In genomic region chr14:59441472-59441805, GRCm38 (mm10) we compare ENCODE assay signal across 8 mouse cellular contexts. TPM values are rescaled to one million over a fixed set of nuclear protein-coding genes. Genes with fewer than 3 reads are reported as not detected.
A peak's percentile ranks its signal among the peaks of the same experiment; 100 is the strongest.
DNase-seq lines count a peak whose midpoint lies in the region; ATAC-seq and TF ChIP-seq lines count a peak whose summit lies in the region.

No protein-coding gene starts in this region.

- 9% methylated on average over 6 of the region's 6 CpGs for WGBS in heart, embryonic 16.5 days
- WGBS in hindbrain, embryonic 16.5 days = 13% methylated on average over 6 of the region's 6 CpGs
- WGBS in midbrain, embryonic 15.5 days = 14% methylated on average over 6 of the region's 6 CpGs

- CTCF ChIA-PET in Patski (lab: Charles Lee) = interaction anchor here (1.3 kb wide), 1 partner anchor 11 kb away, joined by 5 read pairs; no protein-coding TSS in a partner anchor

- no peak for TF ChIP-seq CTCF in Patski (IDR thresholded peaks at IDR 0.05)

- H3K36me3 ChIP-seq in heart, embryonic 16.5 days (ENCODE audit: control insufficient read depth, insufficient read depth) = no peaks in the 10 kb centered on the region
- no peaks in the 10 kb centered on the region for H3K36me3 ChIP-seq in hindbrain, embryonic 16.5 days (ENCODE audit: control insufficient read depth, insufficient read depth, low read length)
- H3K36me3 ChIP-seq in midbrain, embryonic 15.5 days (replicated peaks) = no peaks in the 10 kb centered on the region

- no peak for DNase-seq in heart, postnatal 4 days
- DNase-seq in Patski (ENCODE audit: low read depth, low spot score) = no peak
- no peak for DNase-seq in natural killer cell, adult 2 months (ENCODE audit: low spot score in 2 of 2)
- DNase-seq in adrenal gland, postnatal 10 days = no peak
- no peak for DNase-seq in right cerebral cortex, postnatal 14 days

- peak overlapping the region; percentile 95 for H3K4me3 ChIP-seq in heart, embryonic 16.5 days (ENCODE audit: low read length)
- peak overlapping the region; percentile 97 for H3K4me3 ChIP-seq in hindbrain, embryonic 16.5 days (ENCODE audit: low read length)
- peak overlapping the region; percentile 99 for H3K4me3 ChIP-seq in midbrain, embryonic 15.5 days

- H3K27ac ChIP-seq in heart, embryonic 16.5 days (ENCODE audit: low read length) = peak overlapping the region; percentile 86
- H3K27ac ChIP-seq in hindbrain, embryonic 16.5 days (ENCODE audit: low read depth, low read length) = peak overlapping the region; percentile 84
- H3K27ac ChIP-seq in midbrain, embryonic 15.5 days = no peak overlapping the region; the same call in 1 of the 2 replicates

- H3K4me1 ChIP-seq in heart, embryonic 16.5 days (ENCODE audit: control insufficient read depth, insufficient read depth, low read length) = peaks cover 5% of the 10 kb centered on the region; the same call in 1 of the 2 replicates
- peaks cover 6% of the 10 kb centered on the region for H3K4me1 ChIP-seq in hindbrain, embryonic 16.5 days (ENCODE audit: control insufficient read depth, insufficient read depth, low read depth, low read length)
- H3K4me1 ChIP-seq in midbrain, embryonic 15.5 days = peaks cover 15% of the 10 kb centered on the region

- H3K27me3 ChIP-seq in heart, embryonic 16.5 days (ENCODE audit: control insufficient read depth, insufficient read depth, low read length) = no peaks in the 10 kb centered on the region
- no peaks in the 10 kb centered on the region for H3K27me3 ChIP-seq in Patski
- H3K27me3 ChIP-seq in hindbrain, embryonic 16.5 days (replicated peaks; ENCODE audit: control insufficient read depth, insufficient read depth, low read length) = no peaks in the 10 kb centered on the region
- no peaks in the 10 kb centered on the region for H3K27me3 ChIP-seq in midbrain, embryonic 15.5 days (replicated peaks)

- H3K4me2 ChIP-seq in heart, embryonic 16.5 days (ENCODE audit: low read depth, low read length) = peak overlapping the region; percentile 94
- H3K4me2 ChIP-seq in hindbrain, embryonic 16.5 days (ENCODE audit: low read length) = peak overlapping the region; percentile 79
- H3K4me2 ChIP-seq in midbrain, embryonic 15.5 days = peak overlapping the region; percentile 90

- in situ Hi-C loops in Patski (cut with MboI; ENCODE audit: low pct_unique_long_range_greater_than_20kb) = no loop called here

- no peaks in the 10 kb centered on the region for H3K9me3 ChIP-seq in heart, embryonic 16.5 days (replicated peaks; ENCODE audit: control insufficient read depth, low read length)
- no peaks in the 10 kb centered on the region for H3K9me3 ChIP-seq in hindbrain, embryonic 16.5 days (ENCODE audit: control insufficient read depth, low read length)
- no peaks in the 10 kb centered on the region for H3K9me3 ChIP-seq in midbrain, embryonic 15.5 days

- no peak for ATAC-seq in heart, embryonic 16.5 days (replicated peaks; ENCODE audit: extremely low read depth, insufficient read depth, low FRiP score)
- peak; percentile 4 for ATAC-seq in Patski
- no peak for ATAC-seq in hindbrain, embryonic 16.5 days
- ATAC-seq in midbrain, embryonic 15.5 days (replicated peaks) = no peak

- peak overlapping the region; percentile 95 for H3K9ac ChIP-seq in heart, embryonic 16.5 days (ENCODE audit: low read length)
- peak overlapping the region; percentile 87 for H3K9ac ChIP-seq in hindbrain, embryonic 16.5 days (ENCODE audit: low read depth, low read length)
- peak overlapping the region; percentile 89 for H3K9ac ChIP-seq in midbrain, embryonic 15.5 days

- POLR2A ChIA-PET in Patski (lab: Charles Lee) = interaction anchor here (0.6 to 0.7 kb wide), 2 partner anchors 119 to 426 kb away, joined by 3 to 4 read pairs; no protein-coding TSS in a partner anchor

RNA-seq across cellular contexts. Expression of gene Cab39l, which starts 0.7 kb away (rescaled TPM):
- polyA plus RNA-seq in heart, embryonic 16.5 days (2015; fragmentation: Nextera tagmentation; extraction: Ambion mirVana) = 22.9 and 23.0 TPM in 2 replicates
- 10 to 100 TPM; 19.3 to 22.5 TPM for total RNA-seq in heart, postnatal 4 days (2021)
- polyA plus RNA-seq in Patski (2021) = 24.8 TPM
- 29.8 and 31.9 TPM in 2 replicates for polyA plus RNA-seq in hindbrain, embryonic 16.5 days (2015; fragmentation: Nextera tagmentation; extraction: Ambion mirVana)
- polyA plus RNA-seq in midbrain, embryonic 15.5 days (2015; fragmentation: Nextera tagmentation; extraction: Ambion mirVana) = 19.0 and 19.8 TPM in 2 replicates
- total RNA-seq in adrenal gland, postnatal 10 days (2021) = 10 to 100 TPM; 34.8 to 41.6 TPM

RNA-seq across cellular contexts. Expression of gene Setdb2, which starts 0.8 kb away (rescaled TPM):
- 5.8 and 6.2 TPM in 2 replicates for polyA plus RNA-seq in heart, embryonic 16.5 days (2015; fragmentation: Nextera tagmentation; extraction: Ambion mirVana)
- 10 to 100 TPM; 11.7 to 12.8 TPM for total RNA-seq in heart, postnatal 4 days (2021)
- polyA plus RNA-seq in Patski (2021) = 5.6 TPM
- polyA plus RNA-seq in hindbrain, embryonic 16.5 days (2015; fragmentation: Nextera tagmentation; extraction: Ambion mirVana) = 4.4 and 6.0 TPM in 2 replicates
- polyA plus RNA-seq in midbrain, embryonic 15.5 days (2015; fragmentation: Nextera tagmentation; extraction: Ambion mirVana) = 6.5 TPM in 2 replicates
- total RNA-seq in adrenal gland, postnatal 10 days (2021) = 10 to 100 TPM in 1 of 2 experiments, 1 to 10 TPM in 1; 8.6 to 12.1 TPM

RNA-seq across cellular contexts. Expression of gene Phf11c, which starts 46.3 kb away (rescaled TPM):
- 0.41 and 0.53 TPM in 2 replicates for polyA plus RNA-seq in heart, embryonic 16.5 days (2015; fragmentation: Nextera tagmentation; extraction: Ambion mirVana)
- total RNA-seq in heart, postnatal 4 days (2021) = under 1 TPM; 0.77 to 0.91 TPM
- 0.28 TPM for polyA plus RNA-seq in Patski (2021)
- polyA plus RNA-seq in hindbrain, embryonic 16.5 days (2015; fragmentation: Nextera tagmentation; extraction: Ambion mirVana) = 0.20 and 0.21 TPM in 2 replicates
- polyA plus RNA-seq in midbrain, embryonic 15.5 days (2015; fragmentation: Nextera tagmentation; extraction: Ambion mirVana) = 0.23 and 0.37 TPM in 2 replicates
- under 1 TPM; 0.81 to 0.97 TPM for total RNA-seq in adrenal gland, postnatal 10 days (2021)
